Mouse (Mus musculus) hindbrain, embryonic 12.5 days (tissue): ENCODE data around the gene Rhoa. TPM values are rescaled to one million over a fixed set of nuclear protein-coding genes. Genes with fewer than 3 reads are reported as not detected.

Experiments used
- ATAC-seq: fragments of 200-750 bp; cut with Nextera tagmentation; 2 replicates; pipeline ENCODE4 v1.8.0; 2017; ENCODE audit warnings: moderate TSS enrichment; ENCODE audit not compliant: low FRiP score
- H3K27ac ChIP-seq: fragments of 300-500 bp; sonication (generic); 2 replicates; pipeline ENCODE4 v1.5.1; 2016; ENCODE audit warnings: mild to moderate bottlenecking
- H3K27me3 ChIP-seq: fragments of 300-500 bp; sonication (generic); 2 replicates; pipeline ENCODE4 v1.6.1; 2016; ENCODE audit warnings: mild to moderate bottlenecking
- H3K36me3 ChIP-seq: fragments of 300-500 bp; sonication (generic); 2 replicates; pipeline ENCODE4 v1.6.1; 2016; ENCODE audit warnings: mild to moderate bottlenecking
- H3K4me1 ChIP-seq: fragments of 300-500 bp; sonication (generic); 2 replicates; pipeline ENCODE4 v1.6.1; 2016
- H3K4me2 ChIP-seq: fragments of 300-500 bp; sonication (generic); replicated peaks from 2 replicates; pipeline ENCODE4 v1.6.1; 2016; ENCODE audit warnings: mild to moderate bottlenecking
- H3K4me3 ChIP-seq: fragments of 300-500 bp; sonication (generic); 2 replicates; pipeline ENCODE4 v1.5.1; 2016; ENCODE audit warnings: mild to moderate bottlenecking
- H3K9ac ChIP-seq: fragments of 300-500 bp; sonication (generic); 2 replicates; pipeline ENCODE4 v1.6.1; 2016; ENCODE audit warnings: mild to moderate bottlenecking, moderate library complexity
- H3K9me3 ChIP-seq: fragments of 300-500 bp; sonication (generic); replicated peaks from 2 replicates; pipeline ENCODE4 v1.6.1; 2016; ENCODE audit warnings: mild to moderate bottlenecking
- WGBS: fragments of 180-500 bp; shearing (Covaris S2); methylation state at CpG from one replicate; pipeline ENCODE4 v1.1.7; 2016; 5-methylcytosine and 5-hydroxymethylcytosine counted together
- polyA plus RNA-seq: library from polyadenylated mRNA; unstranded; fragments of >200 nt; fragmentation: Nextera tagmentation; extraction: Ambion mirVana; gene quantifications from 2 replicates; pipeline ENCODE4 v1.2.1, GENCODE M21; 2016

Gene Rhoa
- polyA plus RNA-seq, 1 experiment from 2014 or later: 332 TPM

DNA sequence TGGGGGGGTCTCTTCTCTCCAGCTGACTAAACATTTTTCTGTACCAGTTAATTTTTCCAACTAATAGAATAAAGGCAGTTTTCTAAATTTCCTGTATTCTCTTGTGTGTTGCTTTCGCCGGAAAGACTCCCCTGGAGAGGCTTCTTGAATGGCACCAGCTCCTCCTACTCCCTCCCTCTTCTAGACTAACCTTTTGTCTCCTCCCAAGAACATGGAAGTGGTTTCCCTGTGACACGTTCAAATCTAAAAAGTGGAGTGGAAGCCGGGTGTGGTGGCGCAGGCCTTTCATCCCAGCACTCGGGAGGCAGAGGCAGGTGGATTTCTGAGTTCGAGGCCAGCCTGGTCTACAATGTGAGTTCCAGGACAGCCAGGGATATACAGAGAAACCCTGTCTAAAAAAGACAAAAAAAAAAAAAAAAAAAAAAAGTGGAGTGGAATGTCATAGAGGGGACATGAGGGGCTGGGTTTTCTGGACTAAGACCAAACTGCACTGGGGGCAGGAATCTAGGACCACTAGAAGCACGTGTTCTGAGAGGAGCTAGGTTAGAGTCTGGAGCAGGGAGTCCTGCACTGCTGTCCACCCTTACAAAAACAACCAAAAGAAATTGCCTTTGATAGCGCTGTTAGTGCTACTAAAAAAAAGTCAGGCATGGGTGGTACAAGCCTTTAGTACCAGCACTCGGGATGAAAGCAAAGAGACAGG lies 32.1 kb downstream of the Rhoa start:
- WGBS: 68% methylated on average over 10 of the region's 10 CpGs
- peak overlapping the region; percentile 87; the same call in 1 of the 2 replicates for H3K9ac ChIP-seq
- H3K4me3 ChIP-seq: no peak overlapping the region
- ATAC-seq: no peak
- peaks cover 30% of the 10 kb centered on the region for H3K36me3 ChIP-seq
- no peaks in the 10 kb centered on the region for H3K9me3 ChIP-seq
- H3K27ac ChIP-seq: peak overlapping the region; percentile 92
- no peaks in the 10 kb centered on the region for H3K27me3 ChIP-seq
- H3K4me1 ChIP-seq: peaks cover 17% of the 10 kb centered on the region
- peak overlapping the region; percentile 85; the same call in 1 of the 2 replicates for H3K4me2 ChIP-seq

DNA sequence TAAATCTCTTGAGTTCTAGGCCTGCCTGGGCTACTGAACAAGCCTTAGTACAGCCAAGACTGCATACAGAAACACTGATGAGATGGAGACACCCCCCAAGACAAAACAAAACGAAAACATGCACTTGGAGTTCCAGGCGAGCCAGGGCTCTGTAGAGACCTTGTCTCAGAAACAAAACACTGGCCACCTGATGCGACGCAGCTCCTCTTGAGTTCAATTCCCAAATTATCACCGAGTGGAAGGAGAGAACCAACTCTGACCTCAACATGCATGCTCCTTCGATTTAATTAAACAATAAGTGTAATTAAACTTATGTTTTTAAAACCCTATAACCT lies 32.6 kb downstream of the Rhoa start:
- Histone ChIP-seq H3K9ac (peak overlapping the region; percentile 87), H3K4me1 (peaks cover 17% of the 10 kb centered on the region), H3K4me2 (peak overlapping the region; percentile 85), H3K27me3 (no peaks in the 10 kb centered on the region), H3K27ac (peak overlapping the region; percentile 92), H3K4me3 (peak overlapping the region; percentile 62), H3K9me3 (no peaks in the 10 kb centered on the region), H3K36me3 (peaks cover 27% of the 10 kb centered on the region)
- WGBS: 36% methylated on average over 6 of the region's 6 CpGs
- peak; percentile 6; the same call in 1 of the 2 replicates for ATAC-seq

DNA sequence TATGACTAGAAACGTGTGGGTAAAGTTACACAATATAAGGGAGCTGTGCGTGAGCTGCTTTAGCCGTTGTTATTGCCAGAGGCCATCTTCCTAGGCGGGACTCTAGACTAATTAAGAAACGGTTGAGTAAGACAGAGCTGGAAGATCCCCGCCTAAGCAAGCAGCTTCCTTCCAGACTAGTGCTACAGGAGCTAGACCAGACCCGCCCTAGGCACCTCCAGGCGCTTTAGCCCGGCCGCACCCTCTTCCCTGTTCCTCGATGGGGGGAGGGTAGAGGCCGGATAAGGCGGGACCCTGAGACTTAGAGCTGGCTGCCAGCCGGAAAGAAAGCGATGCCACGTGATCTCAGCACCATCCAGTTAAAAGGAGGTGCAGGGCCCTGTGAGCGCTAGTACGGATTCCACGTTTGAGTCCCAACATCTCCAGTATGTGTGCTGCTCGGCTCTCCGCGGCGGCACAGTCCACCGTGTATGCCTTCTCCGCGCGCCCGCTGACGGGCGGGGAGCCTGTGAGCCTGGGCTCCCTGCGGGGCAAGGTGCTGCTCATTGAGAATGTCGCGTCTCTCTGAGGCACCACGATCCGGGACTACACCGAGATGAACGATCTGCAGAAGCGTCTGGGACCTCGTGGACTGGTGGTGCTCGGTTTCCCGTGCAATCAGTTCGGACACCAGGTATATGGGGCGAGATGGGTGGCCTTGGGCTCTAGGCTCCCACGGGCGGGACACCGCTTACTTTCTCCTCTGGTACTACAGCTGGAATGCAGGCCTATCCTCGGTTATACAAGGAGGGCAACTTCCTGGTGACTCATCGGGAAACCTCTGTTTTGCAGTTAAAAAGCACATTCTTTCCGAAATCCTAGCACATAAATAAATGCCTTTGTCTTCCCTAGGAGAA lies 33.2 kb downstream of the Rhoa start, which contains the start of gene Gpx1:
Gpx1 (plus strand) TSS at position 18 of the 896 bp plus-strand sequence.
- no peaks in the 10 kb centered on the region for H3K9me3 ChIP-seq
- 1% methylated on average over 49 of the region's 49 CpGs for WGBS
- H3K4me2 ChIP-seq: peak within 1 kb of the TSS; percentile 85
- peaks cover 21% of the 10 kb centered on the region for H3K36me3 ChIP-seq
- peak; percentile 96 for ATAC-seq
- peak within 1 kb of the TSS; percentile 87 for H3K9ac ChIP-seq
- peaks cover 17% of the 10 kb centered on the region for H3K4me1 ChIP-seq
- H3K27ac ChIP-seq: peak within 1 kb of the TSS; percentile 92
- no peaks in the 10 kb centered on the region for H3K27me3 ChIP-seq
- H3K4me3 ChIP-seq: peak within 1 kb of the TSS; percentile 62

DNA sequence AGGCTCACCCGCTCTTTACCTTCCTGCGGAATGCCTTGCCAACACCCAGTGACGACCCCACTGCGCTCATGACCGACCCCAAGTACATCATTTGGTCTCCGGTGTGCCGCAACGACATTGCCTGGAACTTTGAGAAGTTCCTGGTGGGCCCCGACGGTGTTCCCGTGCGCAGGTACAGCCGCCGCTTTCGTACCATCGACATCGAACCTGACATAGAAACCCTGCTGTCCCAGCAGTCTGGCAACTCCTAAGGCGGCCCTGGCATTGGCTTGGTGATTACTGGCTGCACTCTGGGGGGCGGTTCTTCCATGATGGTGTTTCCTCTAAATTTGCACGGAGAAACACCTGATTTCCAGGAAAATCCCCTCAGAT lies 33.9 kb downstream of the Rhoa start:
- ATAC-seq: no peak
- H3K4me1 ChIP-seq: peaks cover 17% of the 10 kb centered on the region
- peak overlapping the region; percentile 87 for H3K9ac ChIP-seq
- H3K4me3 ChIP-seq: peak overlapping the region; percentile 62
- 16% methylated on average over 20 of the region's 20 CpGs for WGBS
- no peaks in the 10 kb centered on the region for H3K9me3 ChIP-seq
- H3K36me3 ChIP-seq: peaks cover 13% of the 10 kb centered on the region
- H3K27ac ChIP-seq: peak overlapping the region; percentile 92; the same call in 1 of the 2 replicates
- peak overlapping the region; percentile 85 for H3K4me2 ChIP-seq
- no peaks in the 10 kb centered on the region for H3K27me3 ChIP-seq

DNA sequence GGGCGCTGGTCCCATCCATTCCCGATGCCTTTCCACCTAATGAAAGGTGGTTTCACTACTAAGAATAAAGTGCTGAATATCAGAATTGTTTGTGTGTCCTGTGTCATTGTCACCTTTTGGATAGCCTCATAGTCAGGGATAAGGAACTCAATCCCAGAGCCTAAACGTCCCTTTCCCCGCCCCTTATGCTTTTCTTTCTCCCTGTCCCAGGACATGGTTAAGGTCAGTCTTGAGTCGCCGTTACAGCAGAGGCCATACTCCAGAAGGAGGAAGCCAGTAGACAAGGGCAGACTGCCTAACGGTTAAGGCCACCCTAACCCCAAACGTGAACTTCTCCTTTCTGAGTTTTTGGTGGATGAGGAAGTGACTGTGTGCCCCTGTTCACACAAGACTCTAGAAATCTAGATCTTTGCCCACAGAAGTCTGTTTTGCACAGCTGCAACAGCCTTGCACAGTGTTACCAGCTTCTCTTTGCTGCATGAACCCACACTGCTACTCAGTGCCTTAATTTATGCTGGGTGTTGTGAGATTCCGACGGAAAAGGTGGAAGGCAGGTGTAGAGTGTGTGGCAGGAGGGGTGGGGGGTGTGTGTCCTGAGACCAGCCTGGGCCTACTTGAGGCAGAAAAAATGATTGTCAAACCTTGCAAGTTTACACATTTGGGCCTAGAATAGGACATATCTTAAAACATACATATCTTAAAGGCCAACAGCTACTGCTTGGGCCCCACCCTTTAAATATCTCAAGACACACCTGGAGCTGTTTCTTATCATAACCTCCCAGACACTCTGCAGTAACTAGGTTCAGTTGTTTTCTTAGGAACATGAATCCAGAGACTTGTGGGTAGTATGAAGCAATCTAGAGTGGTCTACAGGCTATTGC lies 34.6 kb downstream of the Rhoa start:
- peak overlapping the region; percentile 85 for H3K4me2 ChIP-seq
- 66% methylated on average over 10 of the region's 10 CpGs for WGBS
- H3K36me3 ChIP-seq: peaks cover 7% of the 10 kb centered on the region
- no peaks in the 10 kb centered on the region for H3K9me3 ChIP-seq
- H3K9ac ChIP-seq: peak overlapping the region; percentile 87
- ATAC-seq: no peak
- H3K27ac ChIP-seq: 0 out of 2 replicates have a peak overlapping the region, but pooled peaks have one; percentile 92
- peaks cover 17% of the 10 kb centered on the region for H3K4me1 ChIP-seq
- peak overlapping the region; percentile 62 for H3K4me3 ChIP-seq
- H3K27me3 ChIP-seq: no peaks in the 10 kb centered on the region

DNA sequence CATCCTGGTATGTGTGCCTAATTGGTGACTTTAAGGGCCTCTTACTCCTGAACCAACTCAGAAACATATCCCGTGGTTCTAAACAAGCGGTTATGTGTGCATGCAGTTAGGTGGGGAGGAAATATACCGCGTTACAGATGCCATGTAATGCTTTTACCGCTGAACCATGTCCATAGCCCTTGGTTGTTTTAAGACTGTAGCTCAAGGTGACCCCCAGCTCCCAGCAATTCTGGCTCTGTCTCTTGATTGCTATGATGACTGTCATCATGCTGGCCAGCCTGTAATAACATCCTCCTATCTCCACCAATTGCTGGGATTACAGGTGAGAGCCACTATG lies 35.2 kb downstream of the Rhoa start:
- Histone ChIP-seq H3K4me1 (peaks cover 17% of the 10 kb centered on the region), H3K4me2 (0 out of 2 replicates have a peak overlapping the region, but pooled peaks have one; percentile 1), H3K4me3 (no peak overlapping the region), H3K27me3 (no peaks in the 10 kb centered on the region), H3K9ac (no peak overlapping the region), H3K9me3 (no peaks in the 10 kb centered on the region), H3K27ac (no peak overlapping the region), H3K36me3 (peaks cover 2% of the 10 kb centered on the region; the same call in 1 of the 2 replicates)
- no peak for ATAC-seq
- WGBS: 90% methylated on average over 5 of the region's 5 CpGs

DNA sequence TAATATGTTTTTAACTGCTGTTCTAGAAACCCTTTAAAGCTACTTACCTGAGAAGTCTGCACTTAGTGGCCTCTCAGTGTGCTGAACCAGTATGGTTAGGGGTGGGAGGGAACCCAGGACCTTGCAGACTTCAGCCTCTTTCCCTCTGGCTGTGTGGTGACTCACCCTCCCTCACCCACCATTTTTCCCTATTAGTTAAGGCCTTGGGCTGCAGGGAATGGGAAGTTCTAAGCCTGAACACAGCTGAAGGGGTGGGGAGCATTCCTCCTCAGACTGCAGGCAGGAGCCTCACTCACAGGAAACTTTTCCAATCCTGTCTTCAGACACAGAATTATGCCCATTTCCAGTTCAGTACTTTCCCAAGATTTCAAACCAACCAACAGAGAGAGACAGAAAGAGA lies 35.9 kb downstream of the Rhoa start:
- H3K27ac ChIP-seq: no peak overlapping the region
- H3K9ac ChIP-seq: no peak overlapping the region
- ATAC-seq: no peak
- H3K36me3 ChIP-seq: no peaks in the 10 kb centered on the region
- H3K27me3 ChIP-seq: no peaks in the 10 kb centered on the region
- peaks cover 20% of the 10 kb centered on the region for H3K4me1 ChIP-seq
- H3K4me2 ChIP-seq: no peak overlapping the region
- H3K9me3 ChIP-seq: no peaks in the 10 kb centered on the region
- H3K4me3 ChIP-seq: no peak overlapping the region

DNA sequence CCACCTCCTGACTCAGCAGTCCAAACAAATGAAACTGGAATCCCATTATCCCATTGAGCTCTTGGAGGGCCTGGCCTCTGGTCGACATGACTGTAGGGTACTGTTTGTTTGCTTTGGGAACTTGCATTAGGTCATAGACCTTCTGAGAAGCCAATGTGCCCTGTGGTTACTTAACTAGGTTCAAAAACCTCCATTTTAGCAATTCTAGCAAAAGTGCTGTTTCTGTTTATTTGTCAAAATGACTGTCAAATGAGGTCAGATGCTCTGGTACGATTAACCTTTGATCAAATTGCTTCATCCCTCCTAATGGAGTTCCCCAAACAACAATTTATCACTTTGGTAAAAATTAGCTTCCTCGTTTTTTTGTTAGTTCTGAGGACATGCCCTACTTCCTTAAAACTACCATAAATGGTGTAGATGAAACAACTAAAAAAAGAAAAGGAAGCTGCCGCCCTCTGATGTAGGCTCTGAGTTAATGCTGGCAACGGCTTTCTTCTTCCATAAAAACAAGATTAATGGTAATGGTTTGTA lies 36.4 kb downstream of the Rhoa start:
- H3K27me3 ChIP-seq: no peaks in the 10 kb centered on the region
- no peaks in the 10 kb centered on the region for H3K9me3 ChIP-seq
- no peak for ATAC-seq
- 61% methylated on average over 5 of the region's 5 CpGs for WGBS
- no peak overlapping the region for H3K4me2 ChIP-seq
- no peak overlapping the region for H3K27ac ChIP-seq
- H3K4me3 ChIP-seq: no peak overlapping the region
- no peaks in the 10 kb centered on the region for H3K36me3 ChIP-seq
- H3K4me1 ChIP-seq: peaks cover 20% of the 10 kb centered on the region
- H3K9ac ChIP-seq: no peak overlapping the region

DNA sequence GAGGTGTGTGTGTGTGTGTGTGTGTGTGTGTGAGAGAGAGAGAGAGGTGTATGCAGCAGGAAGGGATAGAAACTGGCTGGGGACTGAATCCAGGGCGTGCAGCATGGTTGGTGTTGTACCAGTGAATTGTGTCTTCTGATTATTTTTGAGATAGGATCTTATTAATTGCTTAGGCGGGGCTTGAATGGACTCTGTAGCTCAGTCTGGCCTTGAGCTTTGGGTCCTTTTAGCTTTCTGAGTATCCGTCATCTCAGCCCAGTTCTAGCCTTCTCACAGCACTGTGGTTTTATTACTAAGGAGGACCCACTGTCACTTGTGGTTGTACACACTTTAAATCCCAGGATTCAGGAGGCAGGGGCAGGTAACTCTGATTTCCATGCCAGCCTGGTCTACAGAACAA lies 37.4 kb downstream of the Rhoa start:
- no peaks in the 10 kb centered on the region for H3K9me3 ChIP-seq
- H3K27ac ChIP-seq: no peak overlapping the region
- no peak for ATAC-seq
- H3K9ac ChIP-seq: no peak overlapping the region
- peaks cover 20% of the 10 kb centered on the region for H3K4me1 ChIP-seq
- no peak overlapping the region for H3K4me2 ChIP-seq
- H3K36me3 ChIP-seq: no peaks in the 10 kb centered on the region
- H3K27me3 ChIP-seq: no peaks in the 10 kb centered on the region
- H3K4me3 ChIP-seq: no peak overlapping the region
- 85% methylated on average over 3 of the region's 3 CpGs for WGBS

DNA sequence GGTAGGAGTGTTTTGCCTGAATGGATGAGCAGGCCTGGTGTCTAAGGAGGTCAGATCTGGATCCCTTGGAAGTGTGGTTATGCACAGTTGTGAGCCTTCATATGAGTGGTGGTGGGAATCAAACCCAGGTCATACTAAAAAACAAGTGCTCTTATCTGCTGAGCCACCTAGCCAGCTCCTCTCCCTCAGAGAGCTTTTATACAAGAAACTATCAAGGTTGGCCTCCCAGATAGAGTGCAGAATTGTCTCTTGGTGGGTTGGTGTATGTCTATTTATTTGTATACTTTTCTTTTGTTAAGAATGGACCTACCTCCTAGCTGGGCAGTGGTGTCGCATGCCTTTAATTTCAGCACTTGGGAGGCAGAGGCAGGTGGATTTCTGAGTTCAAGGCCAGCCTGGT lies 37.9 kb downstream of the Rhoa start:
- WGBS: 100% methylated on average over 1 of the region's 1 CpGs
- no peak overlapping the region for H3K4me2 ChIP-seq
- H3K9ac ChIP-seq: no peak overlapping the region
- no peaks in the 10 kb centered on the region for H3K9me3 ChIP-seq
- no peaks in the 10 kb centered on the region for H3K36me3 ChIP-seq
- H3K27me3 ChIP-seq: no peaks in the 10 kb centered on the region
- no peak overlapping the region for H3K27ac ChIP-seq
- ATAC-seq: no peak
- no peak overlapping the region for H3K4me3 ChIP-seq
- H3K4me1 ChIP-seq: peaks cover 22% of the 10 kb centered on the region

DNA sequence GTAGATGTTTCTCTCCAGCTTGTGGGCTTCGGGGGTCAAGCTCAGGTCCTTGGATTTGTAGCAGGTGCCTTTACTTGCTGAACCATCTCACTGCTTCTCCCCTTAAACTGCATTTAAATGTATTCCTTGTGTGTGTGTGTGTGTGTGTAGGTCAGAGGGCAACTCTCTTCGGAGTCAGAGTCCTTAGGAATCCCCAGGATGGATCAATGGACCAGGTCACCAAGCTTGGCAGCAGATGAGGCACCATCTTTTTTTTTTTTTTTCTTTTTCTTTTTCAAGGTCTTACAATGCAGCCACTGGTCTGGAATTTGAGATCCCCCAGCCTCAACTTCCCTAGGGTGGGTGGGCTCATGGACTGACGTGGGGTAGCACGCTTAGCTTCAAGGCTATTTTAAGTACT lies 38.5 kb downstream of the Rhoa start:
- 80% methylated on average over 4 of the region's 4 CpGs for WGBS

More for the DNA sequence above, 38.5 kb downstream of the Rhoa start:
- Histone ChIP-seq H3K36me3 (no peaks in the 10 kb centered on the region), H3K4me3 (no peak overlapping the region), H3K4me2 (no peak overlapping the region), H3K9ac (no peak overlapping the region), H3K27me3 (no peaks in the 10 kb centered on the region), H3K4me1 (peaks cover 28% of the 10 kb centered on the region), H3K27ac (no peak overlapping the region), H3K9me3 (no peaks in the 10 kb centered on the region)
- ATAC-seq: no peak
